Mouse (Mus musculus) ovary, adult 2 months (tissue): ENCODE results near the gene Ogt. TPM values are rescaled to one million over a fixed set of nuclear protein-coding genes. Genes with fewer than 3 reads are reported as not detected.

Experiments
- polyA plus RNA-seq: library from polyadenylated mRNA; depleted of rRNA; stranded (reverse); fragments of >200 nt; gene quantifications from 2 replicates; pipeline ENCODE4 v1.2.3, GENCODE M21; 2012; rRNA removed

Gene Ogt
- 72.2 and 87.5 TPM in 2 replicates for polyA plus RNA-seq

DNA sequence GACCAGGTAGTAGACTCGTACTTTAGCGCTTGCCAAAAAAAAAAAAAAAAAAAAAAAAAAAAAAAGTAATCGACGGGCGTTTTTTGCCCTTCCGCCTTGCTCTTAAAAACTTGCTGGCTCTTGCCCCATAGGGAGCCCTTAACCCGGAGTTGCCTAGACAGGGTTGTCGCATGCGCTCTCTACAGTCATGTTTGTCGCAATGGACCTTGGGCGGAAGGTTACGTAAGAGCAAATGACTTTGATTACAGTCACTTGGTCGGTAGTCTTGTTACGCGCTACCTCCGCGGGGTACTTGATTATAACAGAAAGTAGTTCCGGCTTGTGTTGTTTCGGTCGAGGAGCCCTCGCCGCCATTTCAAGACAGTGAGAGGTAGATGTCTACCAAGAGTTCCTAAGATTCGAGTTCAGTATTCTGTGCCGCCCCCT lies at the start of gene Ogt:
Ogt (plus strand) TSS at position 320 of the 426 bp plus-strand sequence.

DNA sequence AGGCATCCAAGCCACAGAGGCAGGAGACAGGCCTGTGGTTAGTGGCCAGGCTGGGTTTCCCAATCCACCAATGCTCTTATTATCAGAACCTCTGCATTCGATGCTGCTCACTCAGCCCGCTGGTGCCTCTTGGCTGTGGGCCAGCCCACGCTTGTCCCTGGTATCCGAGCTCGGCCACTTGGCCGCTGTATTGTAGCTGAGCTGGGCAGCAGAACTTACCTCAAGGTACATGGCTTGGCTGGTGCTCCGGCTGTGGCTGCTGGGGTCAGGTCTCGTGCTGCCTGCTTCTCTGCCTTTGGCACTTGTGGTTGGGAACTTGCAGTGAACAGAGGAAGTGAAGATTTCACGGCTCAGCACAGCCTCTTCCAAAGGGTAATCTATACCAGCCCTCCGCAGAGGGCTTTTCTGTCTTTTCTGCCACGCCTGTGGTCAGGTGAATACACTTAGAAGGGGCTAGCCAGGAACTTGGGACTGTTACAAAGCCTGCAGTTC lies 94.0 kb downstream of the Ogt start, which contains the start of gene Cxcr3:
Cxcr3 (minus strand) TSS at position 442 of the 492 bp plus-strand sequence.

Other genes with a start within 250 kb of the Ogt start
- gene Zmym3, start 219.2 kb upstream of the Ogt start, polyA plus RNA-seq, result 83.2 and 114 TPM in 2 replicates
- 116 and 152 TPM in 2 replicates for gene Nono, start 210.7 kb upstream of the Ogt start, polyA plus RNA-seq
- gene Itgb1bp2, start 191.0 kb upstream of the Ogt start, polyA plus RNA-seq, result 0.23 TPM in 1 of 2 replicates, not detected in the other
- 1.1 and 1.3 TPM in 2 replicates for gene Taf1, start 107.3 kb upstream of the Ogt start, polyA plus RNA-seq
- 4.8 and 5.1 TPM in 2 replicates for gene Cxcr3, start 94.2 kb downstream of the Ogt start, polyA plus RNA-seq
- 0.43 and 1.0 TPM in 2 replicates for gene Gm4779, start 154.4 kb downstream of the Ogt start, polyA plus RNA-seq
- 0.15 and 0.17 TPM in 2 replicates for gene 8030474K03Rik, start 154.6 kb downstream of the Ogt start, polyA plus RNA-seq
- 5.1 and 16.9 TPM in 2 replicates for gene Nhsl2, start 209.3 kb downstream of the Ogt start, polyA plus RNA-seq